Mouse (Mus musculus) frontal cortex, postnatal 36 days (tissue): Measurements from ENCODE around the gene Uckl1.

Source experiments
- DNase-seq, 2 experiments: peaks; one replicate each; pipeline ENCODE4 v3.0.0; 2022; ENCODE audit warnings: low spot score in 2 of 2

Gene Uckl1

DNA sequence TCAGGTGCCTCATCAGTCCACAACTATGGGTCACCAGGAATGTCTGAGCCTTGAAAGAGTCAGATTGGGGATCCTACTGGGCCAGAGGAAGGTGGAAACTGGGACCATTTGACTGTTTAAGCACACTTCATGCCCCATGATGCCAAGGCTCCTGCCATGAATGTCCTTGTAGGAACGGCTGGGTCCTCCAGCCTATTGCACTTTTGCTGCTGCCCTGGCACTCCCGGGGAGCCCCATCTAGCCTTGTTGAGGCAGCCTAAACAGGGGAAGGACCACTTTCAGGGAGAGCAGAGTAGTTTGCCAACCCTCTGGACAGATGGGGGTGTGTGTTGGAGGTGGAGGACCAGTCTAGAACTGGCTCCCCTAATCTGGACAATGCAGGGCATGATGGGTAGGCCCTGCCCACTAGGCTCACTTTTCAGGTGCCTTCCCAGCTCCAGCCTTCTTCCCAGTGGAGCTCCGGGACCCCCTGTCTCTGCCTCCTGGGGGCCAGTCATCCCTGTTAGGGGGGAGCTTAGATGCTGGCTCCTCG is at the start of gene Uckl1:
Gene Uckl1 (minus strand): TSS at position 482 of the 532 bp plus-strand sequence.
- no peak for DNase-seq

DNA sequence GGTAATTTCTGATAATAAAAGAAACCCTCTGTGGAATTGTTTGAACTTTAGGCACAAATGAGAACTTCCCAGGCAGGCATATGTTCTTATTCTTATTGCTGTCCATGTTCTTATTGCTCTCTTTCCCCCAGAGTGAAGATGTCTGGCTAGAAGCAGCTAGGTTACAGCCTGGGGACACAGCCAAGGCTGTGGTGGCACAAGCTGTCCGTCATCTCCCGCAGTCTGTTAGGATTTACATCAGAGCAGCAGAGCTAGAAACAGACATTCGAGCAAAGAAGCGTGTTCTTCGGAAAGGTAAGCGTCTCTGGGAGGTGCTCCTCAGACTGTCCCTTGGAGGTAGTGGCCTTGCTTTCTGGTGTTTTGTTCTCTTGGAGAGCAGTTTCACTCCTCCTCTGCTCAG is 47.9 kb upstream of the Uckl1 start:
- no peak for DNase-seq

DNA sequence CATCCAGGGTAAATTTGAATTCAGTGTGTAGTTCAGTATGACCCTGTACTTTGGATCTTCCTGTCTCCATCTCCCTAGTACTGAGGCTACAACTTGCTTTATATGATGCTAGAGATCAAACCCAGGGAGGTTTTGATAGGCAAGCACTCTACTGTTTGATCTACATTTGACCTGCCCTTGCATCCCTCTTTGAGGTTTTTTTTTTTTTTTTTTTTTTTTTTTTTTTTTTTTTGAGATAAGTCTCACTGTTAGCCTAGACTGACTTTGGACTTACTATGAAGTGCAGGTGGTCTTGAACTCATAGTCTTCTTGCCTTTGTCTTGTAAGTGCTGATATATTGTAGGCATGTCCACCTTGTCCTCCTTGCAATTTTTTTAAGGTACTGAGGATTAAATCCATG is 43.8 kb upstream of the Uckl1 start:
- DNase-seq = no peak

DNA sequence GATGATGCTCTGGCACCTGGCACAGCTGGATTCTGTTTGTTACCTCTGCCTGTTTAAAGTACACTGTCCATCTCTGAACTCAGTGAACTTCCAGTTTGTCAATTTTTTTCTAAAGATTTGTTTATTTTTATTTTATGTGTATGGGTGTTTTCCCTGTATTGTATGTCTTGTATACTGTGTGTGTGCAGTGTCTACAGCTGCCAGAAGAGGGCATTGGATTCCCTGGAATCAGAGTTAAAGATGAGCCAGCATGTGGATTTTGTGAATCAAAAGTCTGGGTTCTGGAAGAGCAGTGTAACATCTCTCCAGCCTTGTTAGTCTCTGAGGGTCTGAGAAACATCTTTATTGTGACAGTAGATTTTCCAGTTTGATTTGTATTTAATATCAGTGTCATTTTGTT is 38.7 kb upstream of the Uckl1 start:
- DNase-seq = no peak

DNA sequence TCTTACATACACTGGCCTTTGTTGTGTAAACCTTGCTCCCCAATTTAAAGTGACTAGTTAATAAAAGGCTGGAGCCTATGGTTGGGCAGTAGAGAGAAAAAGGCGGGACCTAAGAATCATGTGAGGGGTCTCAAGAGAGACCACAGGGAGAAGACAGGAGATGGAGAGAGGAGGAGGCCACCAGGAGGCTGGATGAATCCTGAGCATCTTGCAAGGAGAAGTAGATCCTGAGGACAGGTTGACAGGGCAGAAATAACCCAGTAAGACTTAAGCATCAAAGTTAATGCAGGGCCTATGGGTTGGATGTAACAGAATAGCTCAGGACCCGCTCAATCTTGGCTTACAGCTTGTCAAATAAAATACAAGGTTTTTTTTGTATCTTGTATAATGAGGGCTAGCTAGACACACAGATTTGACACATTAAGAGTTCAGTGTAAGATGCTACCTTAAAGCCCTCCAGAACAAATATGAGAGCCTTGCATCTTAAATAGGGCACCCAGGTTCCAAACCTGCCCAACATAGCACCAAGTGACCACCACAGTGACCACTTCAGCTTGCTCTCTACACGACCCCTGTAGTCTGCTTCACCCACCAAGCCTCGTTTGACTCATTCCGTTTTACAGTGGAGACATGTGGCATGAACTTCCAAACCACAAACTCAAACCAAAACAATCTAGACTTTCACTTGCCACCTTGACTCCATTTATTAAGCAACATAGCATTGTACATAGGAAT is 34.2 kb upstream of the Uckl1 start:
- no peak for DNase-seq

DNA sequence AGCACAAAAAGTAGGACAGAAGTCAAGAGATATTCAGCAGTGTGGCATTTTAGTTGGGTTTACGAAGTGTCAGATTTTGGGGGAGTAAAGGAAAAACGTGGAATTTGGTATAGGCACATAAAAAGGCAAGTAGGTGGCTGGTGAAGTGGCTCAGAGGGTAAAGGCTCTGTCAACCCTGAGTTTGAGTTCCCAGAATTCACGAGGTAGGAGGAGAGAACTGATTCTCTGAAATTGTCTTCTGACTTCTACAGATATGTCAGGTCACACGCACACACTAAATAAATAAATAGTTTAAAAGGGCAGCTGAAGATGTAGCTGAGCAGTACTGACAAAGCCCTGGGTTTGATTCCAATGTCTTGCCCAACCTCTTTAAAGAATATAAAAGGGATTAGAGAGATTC is 17.7 kb upstream of the Uckl1 start:
- no peak for DNase-seq

DNA sequence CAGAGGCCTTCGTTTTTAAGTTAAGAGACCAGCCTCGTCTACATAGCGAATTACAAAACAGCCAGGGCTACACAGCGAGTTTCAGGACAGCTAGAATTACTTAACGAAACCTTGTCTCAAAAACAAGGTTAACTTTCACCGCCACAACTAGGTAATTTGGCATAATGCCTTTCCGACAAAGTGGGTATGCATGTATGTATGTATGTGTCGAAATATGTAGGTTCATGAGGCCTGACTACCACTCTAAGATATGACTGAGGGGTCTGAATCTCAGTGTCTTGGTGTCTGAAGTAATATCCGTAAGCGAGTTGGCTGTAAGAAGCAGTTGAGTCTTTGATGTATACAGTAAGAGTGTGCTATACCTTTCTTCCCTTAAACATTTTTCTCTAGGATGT is 17.1 kb upstream of the Uckl1 start:
- DNase-seq = no peak

DNA sequence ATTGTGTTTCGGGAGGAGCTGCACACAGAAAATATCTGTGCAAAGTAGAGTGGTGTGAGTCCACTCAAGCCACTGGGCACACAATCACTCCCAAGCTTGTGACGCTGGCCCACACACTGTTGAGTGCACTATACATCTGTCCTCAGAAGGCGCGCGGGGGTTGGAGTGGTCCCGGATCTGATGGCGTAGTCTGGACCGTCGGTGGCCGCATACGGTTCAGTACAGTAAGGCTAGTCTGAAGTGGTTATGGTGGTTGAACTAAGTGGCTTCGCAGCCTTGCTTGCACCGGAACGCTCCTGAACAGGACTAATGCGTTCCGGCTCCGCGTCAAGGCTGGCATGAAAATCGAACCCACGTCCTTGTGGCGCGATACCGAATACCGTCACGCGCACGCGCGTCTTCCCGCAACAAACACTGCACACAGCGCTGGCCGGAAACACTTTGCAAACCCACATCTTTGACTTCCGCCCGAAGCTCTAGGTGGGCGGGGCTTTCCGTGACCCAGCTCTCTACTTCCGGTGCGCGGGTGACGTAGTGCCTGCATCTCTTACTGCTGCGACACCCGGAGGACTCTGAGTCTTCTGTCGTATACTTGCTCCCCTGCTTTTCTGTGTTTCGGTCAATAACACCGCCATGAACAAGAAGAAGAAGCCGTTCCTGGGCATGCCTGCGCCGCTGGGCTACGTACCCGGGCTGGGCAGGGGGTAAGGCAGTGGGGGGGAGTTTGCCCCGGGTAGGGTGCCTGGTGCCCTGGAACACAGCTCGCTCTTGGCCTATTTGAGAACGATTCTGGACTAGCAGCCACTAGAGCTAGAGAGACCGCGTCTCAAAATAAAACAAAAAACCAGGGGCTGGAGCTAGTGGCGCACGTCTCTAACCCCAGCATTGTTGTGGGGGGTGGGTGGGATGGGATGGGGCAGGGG is 16.4 kb upstream of the Uckl1 start:
- DNase-seq = peak; percentile 96 to 99

DNA sequence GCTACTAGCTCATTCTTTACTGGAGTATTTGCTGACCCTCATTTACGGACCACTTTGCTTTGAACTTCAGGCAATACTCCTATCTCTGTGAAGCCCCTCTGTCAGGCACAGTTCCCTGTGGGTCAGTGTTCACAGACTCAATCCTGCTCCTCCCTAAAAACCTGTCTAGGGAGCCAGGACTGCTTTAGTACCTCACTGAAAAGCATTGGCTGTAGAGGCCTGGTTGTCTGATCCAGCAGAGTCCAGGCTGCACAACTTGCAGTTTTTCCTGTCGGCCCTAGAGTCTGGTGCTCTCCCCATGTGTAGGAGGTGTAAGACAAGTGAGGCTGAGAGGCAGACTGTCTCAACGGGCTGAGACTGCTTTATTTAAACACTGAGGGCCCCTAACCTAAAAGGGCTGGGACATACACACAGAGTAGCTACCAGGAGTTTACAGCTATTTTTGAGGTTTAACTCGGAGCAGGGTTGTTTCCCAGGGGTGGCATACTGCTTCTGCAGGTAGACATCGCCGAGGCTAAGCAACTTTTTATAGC is 15.6 kb upstream of the Uckl1 start:
- DNase-seq = peak; percentile 48 to 56

DNA sequence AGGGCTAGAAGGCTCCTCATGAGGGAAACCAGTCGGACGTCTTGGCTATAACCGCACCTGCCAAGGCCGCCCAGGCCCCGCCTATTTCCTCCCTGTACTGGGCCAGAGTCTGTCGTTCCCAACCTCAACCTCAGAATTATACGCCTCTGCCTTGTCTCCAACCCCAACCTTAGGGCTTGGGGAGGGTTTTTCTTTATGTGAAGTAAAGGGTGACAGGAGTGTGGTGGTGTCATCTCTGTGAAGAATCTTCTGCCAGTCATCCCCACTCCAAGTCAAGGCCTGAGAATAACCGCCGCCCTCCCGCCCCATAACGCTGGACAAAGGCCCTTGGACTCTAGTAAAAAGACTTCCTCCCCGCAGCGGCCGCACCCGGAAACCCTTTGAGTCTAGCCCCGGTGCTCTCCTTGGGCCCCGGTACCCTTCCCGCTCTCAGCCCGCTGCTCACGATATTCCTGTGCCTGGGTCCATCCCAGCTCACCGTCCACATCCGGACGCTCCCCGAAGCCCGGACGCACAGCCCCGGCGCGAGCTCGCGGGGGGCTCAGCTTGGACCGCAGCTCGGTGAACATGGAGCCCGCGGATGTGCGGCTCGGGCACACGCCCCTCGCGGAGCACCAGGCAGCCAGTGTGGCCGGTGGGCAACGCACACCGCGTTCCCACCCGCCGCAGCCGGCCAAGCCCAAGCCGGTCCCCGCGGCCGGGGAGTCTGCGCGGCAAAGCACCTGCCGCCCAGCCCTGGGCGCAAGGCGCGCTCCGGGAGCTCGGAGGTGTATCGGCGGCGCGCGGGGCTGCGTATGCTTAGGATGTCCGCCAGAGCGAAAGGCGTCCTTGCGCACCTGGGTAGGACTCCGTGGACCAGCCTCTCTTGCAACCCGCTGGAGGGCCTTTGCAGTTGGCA is 14.0 kb upstream of the Uckl1 start, which contains the start of gene Samd10:
Gene Samd10 (minus strand): TSS at position 759 of the 898 bp plus-strand sequence.
- peak; percentile 59 to 73 for DNase-seq

DNA sequence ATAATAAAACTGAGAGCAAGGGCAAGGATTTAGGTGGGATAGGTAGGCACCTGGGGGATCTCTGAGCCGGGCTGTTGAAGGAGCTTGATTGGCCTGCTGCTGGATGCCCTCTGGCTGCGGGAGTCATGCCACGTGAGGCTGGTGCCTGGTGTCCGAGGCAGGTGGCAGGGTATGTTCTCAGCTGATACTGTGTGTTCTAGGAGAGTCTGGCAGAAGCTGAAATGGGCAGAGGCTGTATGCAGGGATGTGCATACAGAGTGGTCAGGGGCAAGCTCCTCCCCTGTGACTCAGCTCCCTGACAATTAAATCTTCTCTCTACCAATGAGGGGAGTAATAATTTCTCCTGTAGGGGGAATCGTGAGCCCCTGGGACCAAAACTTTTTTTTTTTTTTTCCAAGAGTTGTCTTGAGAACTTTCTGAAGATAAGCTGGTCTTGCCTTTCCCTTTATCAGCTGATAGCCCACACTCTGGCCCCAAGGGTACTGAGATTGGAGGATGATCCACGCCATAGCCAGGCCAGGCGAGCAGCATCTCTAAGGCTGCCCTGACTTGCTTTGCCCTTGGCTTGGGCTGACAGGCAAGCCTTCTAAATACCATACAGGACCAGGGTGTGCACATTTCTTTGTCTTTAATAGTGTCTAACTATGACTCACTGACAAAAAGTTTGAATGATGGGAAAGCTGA is 12.8 kb upstream of the Uckl1 start:
- no peak for DNase-seq

DNA sequence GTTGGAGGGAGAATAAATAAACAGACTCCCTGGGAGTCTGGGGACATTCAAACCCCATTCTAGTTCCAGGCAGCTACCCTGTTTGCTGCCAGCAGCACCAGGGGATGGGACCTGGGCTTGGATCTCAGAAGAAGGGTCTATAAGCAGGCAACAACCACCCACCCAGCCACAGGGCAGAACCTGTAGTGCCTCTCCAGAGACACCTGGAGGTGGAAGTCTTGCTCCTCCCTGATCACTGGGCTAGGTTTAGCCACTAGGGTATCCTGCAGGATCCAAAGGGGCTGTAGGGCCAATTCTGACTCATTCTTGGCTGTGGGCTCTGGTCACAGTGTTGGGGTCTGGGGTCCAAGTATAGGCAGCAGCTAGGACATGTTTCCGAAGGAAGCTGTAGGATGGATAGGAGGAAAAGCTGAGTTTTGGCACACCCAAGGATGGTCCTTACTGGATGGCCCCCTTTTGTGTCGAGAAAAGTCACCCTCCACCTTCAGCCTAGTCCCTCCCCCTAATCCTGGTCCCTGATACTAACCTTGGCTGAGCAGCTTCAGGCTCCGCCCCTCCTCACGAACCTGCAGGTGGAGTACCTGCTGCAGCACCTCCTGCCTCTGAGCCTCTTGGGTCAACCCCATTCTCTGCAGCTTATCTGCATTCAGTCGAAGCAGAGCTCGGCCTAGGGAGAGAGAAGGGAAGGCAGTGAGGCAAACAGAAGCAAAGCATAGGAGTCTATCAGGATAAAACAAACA is 11.7 kb upstream of the Uckl1 start:
- no peak for DNase-seq

DNA sequence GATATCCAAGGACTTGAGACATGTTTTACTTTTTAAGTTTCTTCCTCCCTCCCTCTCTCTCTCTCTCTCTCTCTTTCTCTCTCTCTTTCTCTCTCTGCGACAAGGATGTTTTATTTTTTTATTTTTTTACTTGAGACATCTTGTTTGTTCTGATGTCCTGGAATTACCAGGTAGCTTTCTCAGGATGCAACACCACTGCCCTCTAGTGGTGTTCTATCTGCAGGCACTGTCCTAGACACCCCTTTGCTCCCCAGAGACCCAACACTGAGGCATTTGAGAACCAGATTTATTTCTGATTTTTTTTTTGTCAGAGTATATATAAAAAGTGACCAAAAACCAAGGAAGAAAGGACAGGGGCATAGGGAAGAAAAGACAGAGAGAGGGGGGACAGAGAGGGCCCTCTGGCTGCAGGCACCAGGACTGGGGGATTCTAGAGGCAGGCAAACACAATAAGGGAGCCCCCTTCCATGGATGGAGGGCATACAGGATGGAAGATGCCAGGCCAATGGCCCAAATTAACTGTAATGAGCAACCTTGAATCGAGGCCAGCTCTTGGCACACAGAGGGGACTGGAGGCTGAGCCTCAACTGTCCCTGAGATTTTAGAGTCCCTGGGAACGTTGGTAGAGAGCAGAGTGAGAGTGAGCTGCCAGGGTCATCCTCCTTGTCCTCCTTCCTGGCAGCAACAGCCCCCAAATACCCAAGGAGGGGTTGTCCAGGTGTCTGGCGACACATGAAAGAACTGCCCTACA is 10.4 kb upstream of the Uckl1 start:
- peak in 1 of 2 experiments; percentile 52 for DNase-seq

DNA sequence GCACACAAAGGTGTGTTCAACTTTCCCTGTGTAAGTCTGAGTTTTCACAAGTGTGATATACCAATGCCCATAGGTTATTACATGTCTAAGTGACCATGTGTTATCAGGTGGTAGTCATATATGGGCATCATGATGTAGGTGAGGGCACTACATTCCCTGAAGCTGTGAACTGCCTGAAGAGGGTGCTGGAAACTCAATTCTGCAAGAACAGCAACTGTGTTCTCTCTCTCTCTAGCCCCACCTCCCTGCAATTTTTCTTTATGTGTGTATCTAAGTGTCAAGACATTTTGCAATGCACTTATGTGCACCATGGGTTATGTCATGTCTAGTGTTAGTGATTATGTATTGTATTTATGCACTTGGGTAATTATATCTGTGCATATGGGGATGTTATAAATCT is 9.2 kb upstream of the Uckl1 start:
- DNase-seq = no peak

DNA sequence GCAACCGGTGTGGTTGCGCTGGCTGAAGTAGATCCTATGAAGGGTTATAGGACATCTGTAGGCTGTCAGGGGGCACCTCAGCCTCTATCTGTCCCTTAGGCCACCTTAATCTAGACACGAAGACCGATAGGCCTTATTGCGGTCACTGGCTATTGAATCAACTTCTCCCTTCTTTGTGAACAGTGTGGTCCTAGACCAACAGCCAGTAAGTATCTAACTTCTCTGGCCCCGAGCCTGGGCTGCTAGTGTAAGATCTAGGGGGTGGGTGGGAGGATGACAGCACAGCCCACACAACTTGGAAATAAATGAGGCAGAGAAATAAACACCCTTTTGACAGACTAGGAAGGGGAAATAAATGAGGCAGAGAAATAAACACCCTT is 8.3 kb upstream of the Uckl1 start:
- DNase-seq = peak in 1 of 2 experiments; percentile 43

DNA sequence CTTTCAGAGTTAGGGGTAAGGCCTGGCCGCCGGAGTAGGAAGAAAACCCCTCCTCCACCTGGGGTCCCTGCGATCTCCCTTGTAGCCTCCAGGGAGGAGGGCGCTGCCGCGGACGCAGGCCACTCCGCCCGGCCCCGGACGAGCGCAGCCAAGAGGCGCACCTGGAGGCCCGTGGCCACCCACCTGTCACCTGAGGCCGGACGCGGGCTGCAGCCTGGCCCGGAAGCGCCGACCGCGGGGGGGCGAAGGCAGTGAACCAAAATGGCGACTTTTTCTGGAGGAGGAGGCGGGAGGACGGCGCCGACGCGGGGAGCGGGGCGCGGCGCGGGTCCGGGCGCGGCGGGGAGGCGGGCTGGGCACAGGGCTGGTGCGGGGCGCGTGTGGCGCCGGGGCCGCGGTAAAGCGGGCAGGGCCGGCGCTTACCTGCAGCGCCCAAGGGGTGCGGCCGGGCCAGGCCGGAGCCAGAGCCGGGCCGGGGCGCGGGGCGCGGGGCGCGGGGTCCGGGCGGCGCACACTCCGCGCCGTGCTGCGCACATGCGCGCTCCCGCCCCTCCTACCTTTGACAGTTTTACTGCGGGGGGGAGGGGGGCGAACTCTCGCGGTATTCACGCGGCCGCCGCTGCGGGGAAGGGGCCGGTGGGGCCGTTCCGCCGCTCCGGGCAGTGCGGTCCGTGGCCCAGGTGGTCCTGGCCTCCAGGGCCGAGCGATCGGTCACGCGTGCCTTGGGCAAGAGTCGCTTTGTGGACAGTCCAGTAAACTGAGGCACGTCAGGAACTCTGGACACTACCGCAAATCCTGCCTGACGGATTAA is 7.7 kb upstream of the Uckl1 start, which contains the start of gene Zfp512b:
Gene Zfp512b (minus strand): TSS at position 573 of the 811 bp plus-strand sequence.
- peak; percentile 66 to 71 for DNase-seq

DNA sequence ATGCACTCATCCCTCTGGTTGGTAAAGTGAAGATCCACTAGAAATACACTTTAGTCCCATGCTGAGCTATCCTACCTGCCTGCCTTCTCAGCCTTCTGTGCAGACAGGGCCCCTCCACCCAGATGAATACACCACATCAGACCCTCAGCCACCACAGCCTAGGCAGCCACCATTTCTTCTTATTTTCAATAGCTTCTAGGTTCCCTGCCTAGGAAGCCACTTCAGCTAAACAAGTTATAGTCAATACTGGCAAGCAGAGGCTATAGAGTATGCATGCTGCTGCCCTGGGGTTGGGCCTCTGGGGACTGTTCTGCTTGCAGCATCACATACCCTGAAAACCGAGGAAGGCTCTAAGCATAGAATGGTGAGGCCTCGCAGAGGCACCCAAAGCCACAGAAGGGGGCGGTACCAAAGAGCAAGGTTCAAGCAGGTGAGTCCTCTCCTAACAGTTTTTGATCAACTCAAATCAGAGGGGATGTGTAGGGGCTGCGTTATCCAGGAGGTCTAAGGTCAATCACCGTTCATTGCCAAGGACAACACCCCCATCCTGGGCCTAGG is 6.9 kb upstream of the Uckl1 start, which contains the start of gene Prpf6:
Gene Prpf6 (plus strand): TSS at position 341 of the 558 bp plus-strand sequence.
- DNase-seq = no peak

DNA sequence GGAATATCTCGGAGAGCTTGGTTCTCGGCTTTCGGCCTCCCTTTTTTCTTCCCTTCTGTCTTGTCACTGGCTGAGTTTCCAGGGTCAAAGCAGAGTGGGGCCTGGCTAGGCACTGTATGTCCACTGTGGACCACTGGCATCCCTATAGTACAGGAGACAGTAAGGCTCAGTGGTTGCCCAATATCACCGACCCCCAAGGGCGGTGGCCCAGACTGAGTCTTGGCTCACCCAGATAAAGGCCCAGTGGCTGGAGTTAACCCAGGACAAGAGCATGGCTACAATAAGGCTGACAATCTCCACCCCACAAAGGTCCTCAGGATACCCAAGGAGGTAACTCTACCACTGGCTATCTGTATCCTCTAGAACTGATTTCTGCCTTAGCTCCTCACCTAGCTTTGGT is 5.8 kb upstream of the Uckl1 start:
- no peak for DNase-seq
